Mouse (Mus musculus): ENCODE data around the gene Fam198a.

DNA sequence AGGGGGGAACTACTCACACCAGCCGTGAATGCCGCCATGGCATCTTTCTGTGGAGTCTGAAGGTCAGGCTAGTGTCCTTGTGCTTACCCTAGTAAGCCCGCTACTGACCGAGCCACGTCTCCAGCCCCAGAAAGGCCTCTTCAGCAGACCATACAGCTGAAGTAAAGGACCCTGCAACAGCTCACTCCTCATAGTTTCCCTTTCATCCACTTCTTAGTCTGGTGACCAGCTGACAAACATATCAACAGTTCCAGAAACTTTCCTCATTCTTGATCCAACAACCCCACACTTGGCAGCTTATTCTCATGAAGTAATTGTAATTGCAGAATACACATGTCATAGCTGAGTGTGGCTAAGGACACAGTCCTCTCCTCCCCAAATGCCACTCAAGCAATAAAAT is 73.1 kb downstream of the Fam198a start:
- TF ChIP-seq GATA1 (IDR thresholded peaks at IDR 0.05; ENCODE audit: low read length) (no peak), TAL1 (IDR thresholded peaks at IDR 0.05; ENCODE audit: low read length) (no peak)

Data from erythroblast, embryonic 14.5 days (primary cell).